Mouse (Mus musculus): ENCODE measurements at regions not wholly inside any gene's neighbourhood (a gene's known extent, or its start where the extent isn't known, plus 50 kb on each side); places are given as distances from the start of the nearest gene placed in this dataset.

- Histone ChIP-seq H3K4me2 (ENCODE audit: low read length) (no peak overlapping the region), H3K9me3 (ENCODE audit: control insufficient read depth, low read length) (no peaks in the 10 kb centered on the region), H3K36me3 (ENCODE audit: control insufficient read depth, insufficient read depth, low read length) (no peaks in the 10 kb centered on the region), H3K4me1 (ENCODE audit: control insufficient read depth, insufficient read depth, low read depth, low read length) (no peaks in the 10 kb centered on the region), H3K27me3 (replicated peaks; ENCODE audit: control insufficient read depth, insufficient read depth, low read length) (no peaks in the 10 kb centered on the region), H3K4me3 (ENCODE audit: low read length) (no peak overlapping the region), H3K9ac (ENCODE audit: low read depth, low read length) (no peak overlapping the region), H3K27ac (ENCODE audit: low read depth, low read length) (no peak overlapping the region)
- ATAC-seq: peak; percentile 63
- 76% methylated on average over 4 of the region's 4 CpGs for WGBS
Observed at GRCm38 (mm10) chr16:69646156-69646555, 217.4 kb downstream of the Speer2 start.

GRCm38 (mm10) chr16:69607736-69608135 lies 255.8 kb downstream of the Speer2 start:
- H3K27me3 ChIP-seq (replicated peaks; ENCODE audit: control insufficient read depth, insufficient read depth, low read length): no peaks in the 10 kb centered on the region
- no peak overlapping the region for H3K4me2 ChIP-seq (ENCODE audit: low read length)
- no peak overlapping the region for H3K27ac ChIP-seq (ENCODE audit: low read depth, low read length)
- no peaks in the 10 kb centered on the region for H3K9me3 ChIP-seq (ENCODE audit: control insufficient read depth, low read length)
- H3K4me3 ChIP-seq (ENCODE audit: low read length): no peak overlapping the region
- no peaks in the 10 kb centered on the region for H3K36me3 ChIP-seq (ENCODE audit: control insufficient read depth, insufficient read depth, low read length)
- ATAC-seq: no peak
- H3K4me1 ChIP-seq (ENCODE audit: control insufficient read depth, insufficient read depth, low read depth, low read length): no peaks in the 10 kb centered on the region
- H3K9ac ChIP-seq (ENCODE audit: low read depth, low read length): no peak overlapping the region

- H3K4me2 ChIP-seq (ENCODE audit: low read length): no peak overlapping the region
- no peaks in the 10 kb centered on the region for H3K9me3 ChIP-seq (ENCODE audit: control insufficient read depth, low read length)
- no peak for ATAC-seq
- H3K4me1 ChIP-seq (ENCODE audit: control insufficient read depth, insufficient read depth, low read depth, low read length): no peaks in the 10 kb centered on the region
- H3K4me3 ChIP-seq (ENCODE audit: low read length): no peak overlapping the region
- no peak overlapping the region for H3K9ac ChIP-seq (ENCODE audit: low read depth, low read length)
- H3K36me3 ChIP-seq (ENCODE audit: control insufficient read depth, insufficient read depth, low read length): no peaks in the 10 kb centered on the region
- H3K27me3 ChIP-seq (replicated peaks; ENCODE audit: control insufficient read depth, insufficient read depth, low read length): no peaks in the 10 kb centered on the region
- no peak overlapping the region for H3K27ac ChIP-seq (ENCODE audit: low read depth, low read length)
- 68% methylated on average over 3 of the region's 3 CpGs for WGBS
Observed at GRCm38 (mm10) chr16:69600978-69601377, 262.6 kb downstream of the Speer2 start.

- H3K4me2 ChIP-seq (ENCODE audit: low read length): no peak overlapping the region
- peak; percentile 75 for ATAC-seq
- no peaks in the 10 kb centered on the region for H3K4me1 ChIP-seq (ENCODE audit: control insufficient read depth, insufficient read depth, low read depth, low read length)
- H3K27me3 ChIP-seq (replicated peaks; ENCODE audit: control insufficient read depth, insufficient read depth, low read length): no peaks in the 10 kb centered on the region
- H3K36me3 ChIP-seq (ENCODE audit: control insufficient read depth, insufficient read depth, low read length): no peaks in the 10 kb centered on the region
- no peak overlapping the region for H3K27ac ChIP-seq (ENCODE audit: low read depth, low read length)
- H3K4me3 ChIP-seq (ENCODE audit: low read length): no peak overlapping the region
- no peak overlapping the region for H3K9ac ChIP-seq (ENCODE audit: low read depth, low read length)
- no peaks in the 10 kb centered on the region for H3K9me3 ChIP-seq (ENCODE audit: control insufficient read depth, low read length)
Observed at GRCm38 (mm10) chr16:69577205-69577604, 286.3 kb downstream of the Speer2 start.

- Histone ChIP-seq H3K4me1 (ENCODE audit: control insufficient read depth, insufficient read depth, low read depth, low read length) (no peaks in the 10 kb centered on the region), H3K4me3 (ENCODE audit: low read length) (no peak overlapping the region), H3K9me3 (ENCODE audit: control insufficient read depth, low read length) (no peaks in the 10 kb centered on the region), H3K27me3 (replicated peaks; ENCODE audit: control insufficient read depth, insufficient read depth, low read length) (no peaks in the 10 kb centered on the region), H3K9ac (ENCODE audit: low read depth, low read length) (no peak overlapping the region), H3K4me2 (ENCODE audit: low read length) (no peak overlapping the region), H3K27ac (ENCODE audit: low read depth, low read length) (no peak overlapping the region), H3K36me3 (ENCODE audit: control insufficient read depth, insufficient read depth, low read length) (no peaks in the 10 kb centered on the region)
- WGBS: 57% methylated on average over 3 of the region's 3 CpGs
- 0 out of 2 replicates have a peak, but pooled peaks have one; percentile 24 for ATAC-seq
Observed at GRCm38 (mm10) chr16:69568189-69568588, 295.4 kb downstream of the Speer2 start.

- Histone ChIP-seq H3K4me1 (ENCODE audit: control insufficient read depth, insufficient read depth, low read depth, low read length) (no peaks in the 10 kb centered on the region), H3K36me3 (ENCODE audit: control insufficient read depth, insufficient read depth, low read length) (no peaks in the 10 kb centered on the region), H3K4me2 (ENCODE audit: low read length) (no peak overlapping the region), H3K4me3 (ENCODE audit: low read length) (no peak overlapping the region), H3K27ac (ENCODE audit: low read depth, low read length) (no peak overlapping the region), H3K9ac (ENCODE audit: low read depth, low read length) (no peak overlapping the region), H3K27me3 (replicated peaks; ENCODE audit: control insufficient read depth, insufficient read depth, low read length) (no peaks in the 10 kb centered on the region), H3K9me3 (ENCODE audit: control insufficient read depth, low read length) (no peaks in the 10 kb centered on the region)
- ATAC-seq: peak; percentile 88
- 54% methylated on average over 2 of the region's 2 CpGs for WGBS
Observed at GRCm38 (mm10) chr16:69567420-69568179, 295.9 kb downstream of the Speer2 start.

Data from hindbrain, embryonic 16.5 days (tissue).